Mouse (Mus musculus) liver, postnatal 0 days (tissue): ENCODE results near the gene Rps19. TPM values are rescaled to one million over a fixed set of nuclear protein-coding genes. Genes with fewer than 3 reads are reported as not detected.

Experiments used
- ATAC-seq: fragments of 200-750 bp; cut with Nextera tagmentation; 2 replicates; pipeline ENCODE4 v1.8.0; 2017; ENCODE audit warnings: mild to moderate bottlenecking, moderate library complexity
- DNase-seq: peaks from one replicate; pipeline ENCODE4 v3.0.0-alpha.2; 2016
- H3K27ac ChIP-seq: fragments of 300-500 bp; sonication (generic); 2 replicates; pipeline ENCODE4 v1.5.1; 2014; ENCODE audit warnings: antibody characterized with exemption, moderate library complexity, mild to moderate bottlenecking, low read depth
- H3K27me3 ChIP-seq: fragments of 300-500 bp; sonication (generic); 2 replicates; pipeline ENCODE4 v1.6.1; 2014; ENCODE audit warnings: low read length, control low read depth, mixed read lengths; ENCODE audit not compliant: insufficient read depth
- H3K36me3 ChIP-seq: fragments of 300-500 bp; sonication (generic); replicated peaks from 2 replicates; pipeline ENCODE4 v1.6.1; 2014; ENCODE audit warnings: mild to moderate bottlenecking, control low read depth, low read length, moderate library complexity, mixed read lengths; ENCODE audit not compliant: insufficient read depth
- H3K4me1 ChIP-seq: fragments of 300-500 bp; sonication (generic); 2 replicates; pipeline ENCODE4 v1.6.1; 2014; ENCODE audit warnings: antibody characterized with exemption, mild to moderate bottlenecking, control low read depth; ENCODE audit not compliant: insufficient read depth
- H3K4me2 ChIP-seq: fragments of 300-500 bp; sonication (generic); 2 replicates; pipeline ENCODE4 v1.6.1; 2014; ENCODE audit warnings: low read depth, mild to moderate bottlenecking, low read length, moderate library complexity, mixed read lengths
- H3K4me3 ChIP-seq: fragments of 300-500 bp; sonication (generic); 2 replicates; pipeline ENCODE4 v1.5.1; 2014; ENCODE audit warnings: low read depth, low read length
- H3K9ac ChIP-seq: fragments of 300-500 bp; sonication (generic); replicated peaks from 2 replicates; pipeline ENCODE4 v1.6.1; 2014; ENCODE audit warnings: mild to moderate bottlenecking, moderate library complexity
- H3K9me3 ChIP-seq: fragments of 300-500 bp; sonication (generic); 2 replicates; pipeline ENCODE4 v1.6.1; 2016; ENCODE audit warnings: mild to moderate bottlenecking, control low read depth, low read length, mixed read lengths
- CTCF ChIP-seq: sonication (generic); IDR thresholded peaks from 2 replicates; pipeline ENCODE4 v1.5.1; 2016; ENCODE audit warnings: antibody characterized with exemption, low read depth
- EP300 ChIP-seq: IDR thresholded peaks from 2 replicates; pipeline ENCODE4 v1.6.1; 2016; ENCODE audit warnings: antibody characterized with exemption, low read depth, mild to moderate bottlenecking
- WGBS: fragments of 180-500 bp; shearing (Covaris S2); extraction: QIAGEN DNeasy Blood & Tissue Kit; methylation state at CpG from one replicate; pipeline ENCODE4 v1.1.7; 2014; ENCODE audit not compliant: insufficient replicate concordance; 5-methylcytosine and 5-hydroxymethylcytosine counted together
- polyA plus RNA-seq: library from polyadenylated mRNA; unstranded; fragments of >200 nt; fragmentation: Nextera tagmentation; extraction: Ambion mirVana; gene quantifications from 2 replicates; pipeline ENCODE4 v1.2.1, GENCODE M21; 2015

The Rps19 gene
- polyA plus RNA-seq, 1 experiment from 2014 or later: 1,140 TPM

DNA sequence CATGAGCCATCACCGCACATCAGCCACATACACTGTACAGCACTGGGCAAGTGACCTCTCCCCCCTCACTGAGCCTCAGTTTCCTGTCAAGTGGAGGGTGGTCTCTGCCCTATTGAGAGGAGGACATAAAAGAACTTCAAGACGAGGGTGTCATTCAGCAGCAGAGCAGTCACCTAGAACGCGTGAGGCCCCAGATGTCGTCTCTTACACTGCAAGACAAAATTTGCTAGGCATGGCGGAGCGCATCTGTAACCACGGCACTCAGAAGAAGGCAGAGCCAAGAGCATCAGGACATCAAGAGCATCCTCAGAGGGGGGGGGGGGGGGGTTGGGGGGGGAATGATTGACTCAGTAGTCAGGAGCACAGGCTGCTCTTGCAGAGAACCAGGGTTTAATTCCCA, 12.1 kb downstream of the Rps19 start:
- Histone ChIP-seq H3K27ac (peak overlapping the region; percentile 67), H3K4me3 (no peak overlapping the region), H3K27me3 (no peaks in the 10 kb centered on the region), H3K4me1 (0 out of 2 replicates have a peak, but pooled peaks cover 2% of the 10 kb centered on the region), H3K4me2 (no peak overlapping the region), H3K9me3 (no peaks in the 10 kb centered on the region), H3K9ac (no peak overlapping the region), H3K36me3 (0 out of 2 replicates have a peak, but pooled peaks cover under 1% of the 10 kb centered on the region)
- DNase-seq (no peak), ATAC-seq (no peak)
- 71% methylated on average over 8 of the region's 8 CpGs for WGBS
- TF ChIP-seq CTCF (no peak), EP300 (no peak)

DNA sequence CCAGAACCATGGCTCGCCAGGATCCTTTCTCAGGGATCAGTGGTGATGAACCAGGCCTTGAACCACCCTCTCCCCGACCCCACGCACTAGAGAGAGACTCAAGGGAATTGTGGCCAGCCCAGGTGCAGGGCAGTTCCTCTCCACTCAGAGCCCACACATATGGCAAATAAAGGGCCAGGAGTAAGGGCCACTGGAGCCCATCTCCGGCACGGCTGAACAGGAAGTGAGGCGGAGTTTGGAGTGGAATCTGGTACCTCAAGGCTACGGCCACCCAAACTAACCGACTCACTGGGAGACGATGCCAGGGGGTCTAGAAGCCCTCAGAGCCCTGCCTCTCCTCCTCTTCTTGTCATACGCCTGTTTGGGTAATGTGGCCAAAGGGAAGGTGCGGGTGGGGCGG, 13.1 kb downstream of the Rps19 start, which contains the start of gene Cd79a:
Gene Cd79a (plus strand): TSS at position 158 of the 400 bp plus-strand sequence.
- Histone ChIP-seq H3K9me3 (no peaks in the 10 kb centered on the region), H3K27ac (peak within 1 kb of the TSS; percentile 69), H3K27me3 (no peaks in the 10 kb centered on the region), H3K4me3 (peak within 1 kb of the TSS; percentile 29), H3K36me3 (no peaks in the 10 kb centered on the region), H3K4me1 (peaks cover 5% of the 10 kb centered on the region; the same call in 1 of the 2 replicates), H3K4me2 (peak within 1 kb of the TSS; percentile 0; the same call in 1 of the 2 replicates), H3K9ac (0 out of 2 replicates have a peak within 1 kb of the TSS, but pooled peaks have one; percentile 4)
- TF ChIP-seq EP300 (peak; percentile 17; the same call in 1 of the 2 replicates), CTCF (no peak)
- ATAC-seq: peak; percentile 54
- peak; percentile 62 for DNase-seq
- WGBS: 57% methylated on average over 12 of the region's 12 CpGs

DNA sequence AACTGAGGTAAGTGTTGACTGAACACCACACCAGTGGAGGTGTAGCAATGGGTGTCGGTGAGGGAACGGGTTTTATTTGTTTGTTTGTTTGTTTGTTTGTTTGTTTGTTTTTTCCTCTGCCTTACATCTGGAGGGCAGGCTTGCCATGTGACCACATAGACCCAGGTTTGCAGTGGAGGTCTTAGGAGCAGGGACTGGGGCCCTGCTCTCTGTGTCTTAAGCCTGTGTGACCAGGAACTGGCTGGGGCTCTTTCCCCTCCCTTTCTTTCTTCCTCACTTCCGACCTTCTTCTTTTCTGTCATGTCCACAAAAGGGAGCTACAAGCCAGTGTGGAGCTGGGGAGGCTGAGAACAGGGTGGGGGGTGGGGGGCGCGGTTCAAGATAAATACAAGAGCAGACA, 13.8 kb downstream of the Rps19 start:
- DNase-seq (no peak), ATAC-seq (no peak)
- WGBS: 67% methylated on average over 5 of the region's 5 CpGs
- Histone ChIP-seq H3K4me3 (peak overlapping the region; percentile 29), H3K4me1 (peaks cover 9% of the 10 kb centered on the region), H3K9me3 (no peaks in the 10 kb centered on the region), H3K27me3 (no peaks in the 10 kb centered on the region), H3K4me2 (peak overlapping the region; percentile 0; the same call in 1 of the 2 replicates), H3K9ac (0 out of 2 replicates have a peak overlapping the region, but pooled peaks have one; percentile 4), H3K27ac (0 out of 2 replicates have a peak overlapping the region, but pooled peaks have one; percentile 8), H3K36me3 (no peaks in the 10 kb centered on the region)
- TF ChIP-seq CTCF: no peak
- TF ChIP-seq EP300: no peak

DNA sequence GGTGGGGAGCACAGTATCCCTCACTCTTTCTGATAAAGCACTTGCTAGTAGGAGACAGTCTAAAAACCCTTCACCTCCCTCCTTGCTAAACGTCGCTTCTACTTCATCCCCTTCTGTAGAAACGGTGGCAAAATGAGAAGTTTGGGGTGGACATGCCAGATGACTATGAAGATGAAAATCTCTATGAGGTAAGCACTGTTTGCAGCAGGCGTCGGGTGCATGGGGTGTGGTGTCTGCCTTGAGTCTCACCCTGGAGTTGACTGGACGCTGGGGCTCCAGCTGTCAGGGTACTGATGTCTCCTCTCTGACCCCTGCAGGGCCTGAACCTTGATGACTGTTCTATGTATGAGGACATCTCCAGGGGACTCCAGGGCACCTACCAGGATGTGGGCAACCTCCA, 16.9 kb downstream of the Rps19 start:
- no peak overlapping the region for H3K4me2 ChIP-seq
- DNase-seq (no peak), ATAC-seq (no peak)
- TF ChIP-seq CTCF: no peak
- no peak for TF ChIP-seq EP300
- no peaks in the 10 kb centered on the region for H3K27me3 ChIP-seq
- peak overlapping the region; percentile 49; the same call in 1 of the 2 replicates for H3K27ac ChIP-seq
- WGBS: 37% methylated on average over 6 of the region's 6 CpGs
- 0 out of 2 replicates have a peak, but pooled peaks cover 4% of the 10 kb centered on the region for H3K36me3 ChIP-seq
- no peak overlapping the region for H3K4me3 ChIP-seq
- peaks cover 24% of the 10 kb centered on the region for H3K4me1 ChIP-seq
- H3K9me3 ChIP-seq: no peaks in the 10 kb centered on the region
- no peak overlapping the region for H3K9ac ChIP-seq

DNA sequence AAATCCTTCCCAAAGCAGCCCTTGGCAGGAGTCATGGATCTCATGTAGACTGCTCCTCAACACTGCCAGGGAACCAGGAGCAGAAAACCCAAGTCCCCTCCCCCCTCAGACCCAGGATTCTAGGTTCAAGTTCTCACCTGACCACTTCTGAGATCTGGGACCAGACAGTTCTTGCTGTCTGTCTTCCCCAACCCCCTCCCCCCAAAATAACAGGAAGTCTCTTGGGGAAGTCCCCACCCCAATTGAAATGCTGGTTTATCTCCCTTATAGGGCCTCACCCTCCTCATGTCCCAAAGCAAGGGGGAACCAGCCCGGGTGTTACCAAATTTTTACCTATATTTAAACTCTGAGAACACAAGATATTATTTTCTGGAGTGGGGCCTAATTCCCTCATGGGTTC, 17.7 kb downstream of the Rps19 start:
- WGBS: 8% methylated on average over 1 of the region's 1 CpGs
- H3K4me3 ChIP-seq: 0 out of 2 replicates have a peak overlapping the region, but pooled peaks have one; percentile 10
- H3K27ac ChIP-seq: peak overlapping the region; percentile 95
- peak overlapping the region; percentile 79; the same call in 1 of the 2 replicates for H3K9ac ChIP-seq
- DNase-seq (no peak), ATAC-seq (no peak)
- TF ChIP-seq EP300: no peak
- no peak for TF ChIP-seq CTCF
- H3K27me3 ChIP-seq: no peaks in the 10 kb centered on the region
- H3K4me1 ChIP-seq: peaks cover 31% of the 10 kb centered on the region
- H3K4me2 ChIP-seq: peak overlapping the region; percentile 97
- no peaks in the 10 kb centered on the region for H3K9me3 ChIP-seq
- H3K36me3 ChIP-seq: 0 out of 2 replicates have a peak, but pooled peaks cover 4% of the 10 kb centered on the region

DNA sequence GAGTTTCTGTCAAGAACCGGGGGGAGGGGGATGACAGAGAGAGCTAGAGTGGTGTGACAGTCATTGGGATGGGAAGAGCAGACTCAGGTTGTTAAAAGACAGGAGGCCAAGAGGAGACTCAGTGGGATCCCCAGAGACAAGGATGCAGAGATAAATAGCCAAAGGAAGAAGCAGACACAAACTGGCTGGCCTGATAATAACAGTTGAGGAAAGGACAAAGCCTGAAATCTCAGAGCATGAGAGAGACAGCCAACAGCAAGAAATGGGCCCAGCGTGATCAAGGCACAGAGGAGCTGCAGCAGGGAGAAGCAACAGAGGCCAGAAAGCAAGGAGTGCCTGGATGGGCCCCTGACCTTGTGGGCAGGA, 18.1 kb downstream of the Rps19 start:
- Histone ChIP-seq H3K27me3 (no peaks in the 10 kb centered on the region), H3K4me2 (peak overlapping the region; percentile 97), H3K27ac (peak overlapping the region; percentile 95), H3K36me3 (0 out of 2 replicates have a peak, but pooled peaks cover 4% of the 10 kb centered on the region), H3K4me1 (peaks cover 35% of the 10 kb centered on the region), H3K4me3 (peak overlapping the region; percentile 70), H3K9me3 (no peaks in the 10 kb centered on the region), H3K9ac (peak overlapping the region; percentile 79)
- ATAC-seq (no peak), DNase-seq (no peak)
- 30% methylated on average over 2 of the region's 2 CpGs for WGBS
- no peak for TF ChIP-seq CTCF
- TF ChIP-seq EP300: no peak
